Mouse (Mus musculus) thymus, adult 2 months (tissue): Measurements from ENCODE around the gene Gm28308.

Source experiments
- CTCF ChIP-seq: fragments of 200-500 bp; IDR thresholded peaks from 2 replicates; pipeline ENCODE4 v1.5.1; 2012; ENCODE audit warnings: mild to moderate bottlenecking, control low read depth, low read length, moderate library complexity, borderline replicate concordance; ENCODE audit not compliant: control insufficient read depth, poor library complexity, insufficient read depth; ENCODE audit errors: extremely low read depth
- POLR2A ChIP-seq: fragments of 200-500 bp; IDR thresholded peaks from 2 replicates; pipeline ENCODE4 v1.6.1; 2012; ENCODE audit warnings: mild to moderate bottlenecking, low read length, control low read depth, moderate library complexity; ENCODE audit not compliant: control insufficient read depth, poor library complexity, insufficient read depth; ENCODE audit errors: extremely low read depth

DNA sequence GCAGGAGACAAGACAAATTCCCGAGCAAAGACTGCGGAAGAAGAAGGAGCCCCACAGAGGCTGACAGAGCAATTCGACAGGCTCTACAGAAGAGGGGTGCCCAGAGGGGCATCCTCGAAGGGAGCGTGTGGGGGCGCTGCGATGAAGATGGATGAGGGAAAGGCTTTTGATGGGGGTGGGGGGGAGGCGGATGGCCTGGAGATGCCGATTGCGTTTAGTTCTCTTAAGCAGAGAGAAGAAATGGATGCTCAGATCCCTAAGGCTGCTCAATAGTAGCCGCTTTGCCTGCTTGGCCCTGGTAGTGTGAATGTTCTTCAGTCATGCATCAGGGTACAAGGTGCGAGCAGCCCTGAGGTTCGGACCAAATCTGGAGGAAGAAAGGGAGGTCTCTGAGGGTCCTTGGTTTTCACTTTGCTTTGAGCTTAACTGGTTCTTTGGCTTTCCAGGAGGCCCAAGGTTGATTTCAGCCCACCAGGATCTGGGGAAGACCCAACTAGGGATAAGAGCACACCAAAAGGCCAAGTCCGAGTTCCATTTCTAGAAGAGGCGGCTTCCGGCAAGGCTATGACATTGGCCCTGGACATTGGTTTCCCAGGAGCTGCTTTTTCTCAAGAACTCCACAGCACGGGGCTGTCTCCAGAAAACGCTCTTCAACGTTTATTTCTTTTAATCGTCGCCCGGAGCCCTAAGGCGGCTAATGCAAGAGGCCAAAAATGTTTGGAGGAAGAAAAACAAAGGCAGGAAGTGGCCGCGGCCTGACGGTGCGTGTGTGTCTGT, 35.7 kb upstream of the Gm28308 start:
- TF ChIP-seq CTCF = no peak
- TF ChIP-seq POLR2A = no peak
